Mouse (Mus musculus) left cerebral cortex, postnatal 10 days (tissue): ENCODE data around the gene Caml. TPM values are rescaled to one million over a fixed set of nuclear protein-coding genes. Genes with fewer than 3 reads are reported as not detected.
"Not testable (repeated sequence)": the region's sequence is repeated elsewhere in the genome, so short reads cannot be mapped to it uniquely, and the experiment has no call there.

Experiments
- DNase-seq, 2 experiments: peaks; one replicate each; pipeline ENCODE4 v3.0.0; 2021 to 2022; ENCODE audit warnings: low spot score in 2 of 2, mixed read lengths in 1 of 2; ENCODE audit errors: extremely low spot score in 1 of 2
- intact Hi-C: fragments of 180-260 bp; cut with DNase I; formaldehyde crosslinking; loops from one replicate; pipeline ENCODE4 v1.15.1; 2025
- total RNA-seq, 2 experiments: library from RNA; stranded (reverse); gene quantifications; 2 replicates each; pipeline ENCODE4 v1.2.3; 2021

Caml gene
- total RNA-seq, 2 experiments from 2014 or later, result 53.7 to 55.3 TPM

- DNase-seq, result no peak
- intact Hi-C loops, result no loop called here
Measured at GRCm38 (mm10) chr13:55611996-55612395, 10.8 kb upstream of the Caml start.

- intact Hi-C loops, result no loop called here
- DNase-seq, result no peak
Measured at GRCm38 (mm10) chr13:55613471-55613870, 9.3 kb upstream of the Caml start.

- intact Hi-C loops, result no loop called here
- no peak for DNase-seq
Measured at GRCm38 (mm10) chr13:55619328-55619727, 3.5 kb upstream of the Caml start.

GRCm38 (mm10) chr13:55620275-55620674 is 2.5 kb upstream of the Caml start:
- intact Hi-C loops, result no loop called here
- no peak for DNase-seq

- intact Hi-C loops, DNase-seq: not testable (repeated sequence)
Measured at GRCm38 (mm10) chr13:55622156-55622648, 603 bp upstream of the Caml start.

- intact Hi-C loops, result no loop called here
- peak; percentile 83 to 94 for DNase-seq
Measured at GRCm38 (mm10) chr13:55634639-55635127, 11.9 kb downstream of the Caml start, which contains the start of gene Ddx46. Gene Ddx46, plus strand, starts transcription at chr13:55635027.

GRCm38 (mm10) chr13:55635146-55635571 is 12.4 kb downstream of the Caml start:
- DNase-seq, result no peak
- intact Hi-C loops, result no loop called here

GRCm38 (mm10) chr13:55636185-55636983 is 13.6 kb downstream of the Caml start:
- no peak for DNase-seq
- intact Hi-C loops, result no loop called here

GRCm38 (mm10) chr13:55640480-55640879 is 17.7 kb downstream of the Caml start:
- intact Hi-C loops, result loop anchor here (2.0 kb wide), 1 partner anchor 40 kb away; no protein-coding TSS in a partner anchor
- peak; percentile 44 to 69 for DNase-seq

- DNase-seq, result no peak
- intact Hi-C loops, result no loop called here
Measured at GRCm38 (mm10) chr13:55644525-55644924, 21.7 kb downstream of the Caml start.

GRCm38 (mm10) chr13:55650098-55650497 is 27.3 kb downstream of the Caml start:
- DNase-seq, result no peak

GRCm38 (mm10) chr13:55650980-55651379 is 28.2 kb downstream of the Caml start:
- intact Hi-C loops, result no loop called here

More at GRCm38 (mm10) chr13:55650098-55650497, 27.3 kb downstream of the Caml start:
- intact Hi-C loops, result no loop called here

GRCm38 (mm10) chr13:55668550-55668949 is 45.7 kb downstream of the Caml start:
- peak in 1 of 2 experiments; percentile 49 for DNase-seq

More at GRCm38 (mm10) chr13:55650980-55651379, 28.2 kb downstream of the Caml start:
- DNase-seq, result no peak

GRCm38 (mm10) chr13:55672711-55673110 is 49.9 kb downstream of the Caml start:
- intact Hi-C loops, result no loop called here
- no peak for DNase-seq

More at GRCm38 (mm10) chr13:55668550-55668949, 45.7 kb downstream of the Caml start:
- intact Hi-C loops, result no loop called here

GRCm38 (mm10) chr13:55677364-55677763 is 54.6 kb downstream of the Caml start:
- no peak for DNase-seq
- intact Hi-C loops, result no loop called here

Other genes with a start within 250 kb of the Caml start
- not detected for gene Slc34a1, start 224.8 kb upstream of the Caml start, total RNA-seq
- under 1 TPM; 0.71 to 0.73 TPM for gene Pfn3, start 207.8 kb upstream of the Caml start, total RNA-seq
- under 1 TPM; 0.58 to 0.87 TPM for gene F12, start 196.2 kb upstream of the Caml start, total RNA-seq
- gene Grk6, start 177.9 kb upstream of the Caml start, total RNA-seq, result 10 to 100 TPM; 70.6 to 73.0 TPM
- gene Prr7, start 158.7 kb upstream of the Caml start, total RNA-seq, result 100 to 1,000 TPM in 1 of 2 experiments, 10 to 100 TPM in 1; 91.9 to 103 TPM
- gene Dbn1, start 134.9 kb upstream of the Caml start, total RNA-seq, result 100 to 1,000 TPM; 350 to 366 TPM
- 10 to 100 TPM; 60.1 to 61.4 TPM for gene Pdlim7, start 109.3 kb upstream of the Caml start, total RNA-seq
- 1 to 10 TPM; 4.3 to 4.5 TPM for gene Dok3, start 93.7 kb upstream of the Caml start, total RNA-seq
- 10 to 100 TPM; 42.0 to 43.4 TPM for gene Ddx41, start 86.3 kb upstream of the Caml start, total RNA-seq
- gene Fam193b, start 51.9 kb upstream of the Caml start, total RNA-seq, result 10 to 100 TPM; 65.8 to 67.6 TPM
- 100 to 1,000 TPM; 118 to 120 TPM for gene Tmed9, start 49.3 kb upstream of the Caml start, total RNA-seq
- 10 to 100 TPM; 24.9 to 25.5 TPM for gene B4galt7, start 23.1 kb upstream of the Caml start, total RNA-seq
- gene Ddx46, start 12.0 kb downstream of the Caml start, total RNA-seq, result 10 to 100 TPM; 44.2 to 45.2 TPM
- gene B230219D22Rik, start 70.1 kb downstream of the Caml start, total RNA-seq, result 10 to 100 TPM; 90.4 to 92.0 TPM
- 10 to 100 TPM; 62.9 to 68.8 TPM for gene Txndc15, start 91.6 kb downstream of the Caml start, total RNA-seq
- 10 to 100 TPM; 26.9 to 32.1 TPM for gene Pcbd2, start 104.4 kb downstream of the Caml start, total RNA-seq
- gene Catsper3, start 161.6 kb downstream of the Caml start, total RNA-seq, result not detected
- gene Pitx1, start 213.2 kb downstream of the Caml start, total RNA-seq, result not detected